Mouse (Mus musculus): Measurements from ENCODE around the gene Rbm24. TPM values are rescaled to one million over a fixed set of nuclear protein-coding genes. Genes with fewer than 3 reads are reported as not detected.
A peak's percentile ranks its signal among the peaks of the same experiment; 100 is the strongest.

Gene Rbm24
- polyA plus RNA-seq (2015; fragmentation: Nextera tagmentation; extraction: Ambion mirVana) = 1.0 and 1.2 TPM in 2 replicates

- Histone ChIP-seq H3K27ac (no peak within 1 kb of the TSS), H3K36me3 (ENCODE audit: insufficient read depth, low read length) (no peaks in the 10 kb centered on the region), H3K4me3 (replicated peaks; ENCODE audit: low read depth, low read length) (peak within 1 kb of the TSS; percentile 55), H3K9me3 (replicated peaks; ENCODE audit: low read length) (no peaks in the 10 kb centered on the region), H3K4me2 (ENCODE audit: low read length) (peak within 1 kb of the TSS; percentile 80), H3K27me3 (ENCODE audit: insufficient read depth, low read length) (no peaks in the 10 kb centered on the region), H3K4me1 (replicated peaks; ENCODE audit: insufficient read depth, low read length) (no peaks in the 10 kb centered on the region; the same call in 1 of the 2 replicates), H3K9ac (ENCODE audit: low read depth, low read length) (peak within 1 kb of the TSS; percentile 65)
- ATAC-seq (replicated peaks; ENCODE audit: low FRiP score, low read depth) = peak; percentile 74
- peak; percentile 15; the same call in 1 of the 2 replicates for TF ChIP-seq CTCF (IDR thresholded peaks at IDR 0.05; ENCODE audit: low read depth)
- peak; percentile 77 for DNase-seq (ENCODE audit: low spot score)
- WGBS = under 1% methylated on average over 41 of the region's 41 CpGs
Measured at GRCm38 (mm10) chr13:46418141-46418601, at the start of gene Rbm24. TSS of gene Rbm24 (plus strand) at chr13:46418434.

- WGBS = 84% methylated on average over 7 of the region's 7 CpGs
- H3K9me3 ChIP-seq (replicated peaks; ENCODE audit: low read length) = no peaks in the 10 kb centered on the region
- H3K27ac ChIP-seq = no peak overlapping the region
- no peak overlapping the region for H3K4me2 ChIP-seq (ENCODE audit: low read length)
- DNase-seq (ENCODE audit: low spot score) (no peak), ATAC-seq (replicated peaks; ENCODE audit: low FRiP score, low read depth) (no peak)
- H3K4me3 ChIP-seq (replicated peaks; ENCODE audit: low read depth, low read length) = no peak overlapping the region
- no peaks in the 10 kb centered on the region for H3K4me1 ChIP-seq (replicated peaks; ENCODE audit: insufficient read depth, low read length)
- no peaks in the 10 kb centered on the region for H3K27me3 ChIP-seq (ENCODE audit: insufficient read depth, low read length)
- no peak overlapping the region for H3K9ac ChIP-seq (ENCODE audit: low read depth, low read length)
- H3K36me3 ChIP-seq (ENCODE audit: insufficient read depth, low read length) = no peaks in the 10 kb centered on the region
- no peak for TF ChIP-seq CTCF (IDR thresholded peaks at IDR 0.05; ENCODE audit: low read depth)
Measured at GRCm38 (mm10) chr13:46372884-46373283, 45.4 kb upstream of the Rbm24 start.

- no peaks in the 10 kb centered on the region for H3K9me3 ChIP-seq (replicated peaks; ENCODE audit: low read length)
- DNase-seq (ENCODE audit: low spot score) = peak; percentile 14
- no peak overlapping the region for H3K9ac ChIP-seq (ENCODE audit: low read depth, low read length)
- TF ChIP-seq CTCF (IDR thresholded peaks at IDR 0.05; ENCODE audit: low read depth) = no peak
- WGBS = 34% methylated on average over 1 of the region's 1 CpGs
- H3K27ac ChIP-seq = no peak overlapping the region
- no peak overlapping the region for H3K4me2 ChIP-seq (ENCODE audit: low read length)
- ATAC-seq (replicated peaks; ENCODE audit: low FRiP score, low read depth) = no peak
- H3K27me3 ChIP-seq (ENCODE audit: insufficient read depth, low read length) = no peaks in the 10 kb centered on the region
- no peaks in the 10 kb centered on the region for H3K4me1 ChIP-seq (replicated peaks; ENCODE audit: insufficient read depth, low read length)
- no peak overlapping the region for H3K4me3 ChIP-seq (replicated peaks; ENCODE audit: low read depth, low read length)
- H3K36me3 ChIP-seq (ENCODE audit: insufficient read depth, low read length) = no peaks in the 10 kb centered on the region
Measured at GRCm38 (mm10) chr13:46375371-46375770, 42.9 kb upstream of the Rbm24 start.

- Histone ChIP-seq H3K36me3 (ENCODE audit: insufficient read depth, low read length) (no peaks in the 10 kb centered on the region), H3K4me3 (replicated peaks; ENCODE audit: low read depth, low read length) (no peak overlapping the region), H3K4me2 (ENCODE audit: low read length) (no peak overlapping the region), H3K27me3 (ENCODE audit: insufficient read depth, low read length) (no peaks in the 10 kb centered on the region), H3K9ac (ENCODE audit: low read depth, low read length) (no peak overlapping the region), H3K27ac (no peak overlapping the region), H3K4me1 (replicated peaks; ENCODE audit: insufficient read depth, low read length) (no peaks in the 10 kb centered on the region), H3K9me3 (replicated peaks; ENCODE audit: low read length) (no peaks in the 10 kb centered on the region)
- DNase-seq (ENCODE audit: low spot score) (no peak), ATAC-seq (replicated peaks; ENCODE audit: low FRiP score, low read depth) (no peak)
- WGBS = 57% methylated on average over 8 of the region's 8 CpGs
- TF ChIP-seq CTCF (IDR thresholded peaks at IDR 0.05; ENCODE audit: low read depth) = no peak
Measured at GRCm38 (mm10) chr13:46387396-46387795, 30.8 kb upstream of the Rbm24 start.

- DNase-seq (ENCODE audit: low spot score) = no peak
- Histone ChIP-seq H3K27ac (no peak overlapping the region), H3K9ac (ENCODE audit: low read depth, low read length) (no peak overlapping the region), H3K36me3 (ENCODE audit: insufficient read depth, low read length) (no peaks in the 10 kb centered on the region), H3K9me3 (replicated peaks; ENCODE audit: low read length) (no peaks in the 10 kb centered on the region), H3K27me3 (ENCODE audit: insufficient read depth, low read length) (no peaks in the 10 kb centered on the region), H3K4me1 (replicated peaks; ENCODE audit: insufficient read depth, low read length) (no peaks in the 10 kb centered on the region), H3K4me3 (replicated peaks; ENCODE audit: low read depth, low read length) (no peak overlapping the region), H3K4me2 (ENCODE audit: low read length) (no peak overlapping the region)
- WGBS = 76% methylated on average over 1 of the region's 1 CpGs
- TF ChIP-seq CTCF (IDR thresholded peaks at IDR 0.05; ENCODE audit: low read depth) = no peak
- no peak for ATAC-seq (replicated peaks; ENCODE audit: low FRiP score, low read depth)
Measured at GRCm38 (mm10) chr13:46391654-46392053, 26.6 kb upstream of the Rbm24 start.

GRCm38 (mm10) chr13:46392893-46393292, 25.3 kb upstream of the Rbm24 start:
- H3K36me3 ChIP-seq (ENCODE audit: insufficient read depth, low read length) = no peaks in the 10 kb centered on the region
- H3K9me3 ChIP-seq (replicated peaks; ENCODE audit: low read length) = no peaks in the 10 kb centered on the region
- no peak overlapping the region for H3K4me2 ChIP-seq (ENCODE audit: low read length)
- no peak overlapping the region for H3K4me3 ChIP-seq (replicated peaks; ENCODE audit: low read depth, low read length)
- DNase-seq (ENCODE audit: low spot score) = no peak
- no peak overlapping the region for H3K27ac ChIP-seq
- WGBS = 89% methylated on average over 4 of the region's 4 CpGs
- H3K27me3 ChIP-seq (ENCODE audit: insufficient read depth, low read length) = no peaks in the 10 kb centered on the region
- no peak for TF ChIP-seq CTCF (IDR thresholded peaks at IDR 0.05; ENCODE audit: low read depth)
- no peak for ATAC-seq (replicated peaks; ENCODE audit: low FRiP score, low read depth)
- H3K4me1 ChIP-seq (replicated peaks; ENCODE audit: insufficient read depth, low read length) = no peaks in the 10 kb centered on the region
- no peak overlapping the region for H3K9ac ChIP-seq (ENCODE audit: low read depth, low read length)

GRCm38 (mm10) chr13:46393936-46394335, 24.3 kb upstream of the Rbm24 start:
- Histone ChIP-seq H3K4me2 (ENCODE audit: low read length) (no peak overlapping the region), H3K4me3 (replicated peaks; ENCODE audit: low read depth, low read length) (no peak overlapping the region), H3K27me3 (ENCODE audit: insufficient read depth, low read length) (no peaks in the 10 kb centered on the region), H3K27ac (no peak overlapping the region), H3K4me1 (replicated peaks; ENCODE audit: insufficient read depth, low read length) (no peaks in the 10 kb centered on the region), H3K9ac (ENCODE audit: low read depth, low read length) (no peak overlapping the region), H3K9me3 (replicated peaks; ENCODE audit: low read length) (no peaks in the 10 kb centered on the region), H3K36me3 (ENCODE audit: insufficient read depth, low read length) (no peaks in the 10 kb centered on the region)
- WGBS = 67% methylated on average over 2 of the region's 2 CpGs
- no peak for DNase-seq (ENCODE audit: low spot score)
- no peak for TF ChIP-seq CTCF (IDR thresholded peaks at IDR 0.05; ENCODE audit: low read depth)
- no peak for ATAC-seq (replicated peaks; ENCODE audit: low FRiP score, low read depth)
